Mouse (Mus musculus) stomach, postnatal 0 days (tissue): ENCODE data around the gene Rmnd5a. TPM values are rescaled to one million over a fixed set of nuclear protein-coding genes. Genes with fewer than 3 reads are reported as not detected.

Experiments used
- ATAC-seq: fragments of 200-750 bp; cut with Nextera tagmentation; 2 replicates; pipeline ENCODE4 v1.8.0; 2017; ENCODE audit not compliant: low FRiP score, low TSS enrichment
- DNase-seq: peaks from one replicate; pipeline ENCODE4 v3.0.0-alpha.2; 2016; ENCODE audit warnings: low spot score
- H3K27ac ChIP-seq: fragments of 300-500 bp; sonication (generic); replicated peaks from 2 replicates; pipeline ENCODE4 v1.5.1; 2014; ENCODE audit warnings: mild to moderate bottlenecking, control low read depth
- H3K27me3 ChIP-seq: fragments of 300-500 bp; sonication (generic); 2 replicates; pipeline ENCODE4 v1.6.1; 2014; ENCODE audit warnings: low read length; ENCODE audit not compliant: control insufficient read depth, insufficient read depth
- H3K36me3 ChIP-seq: fragments of 300-500 bp; sonication (generic); 2 replicates; pipeline ENCODE4 v1.6.1; 2014; ENCODE audit warnings: low read length, mixed read lengths; ENCODE audit not compliant: control insufficient read depth, insufficient read depth
- H3K4me1 ChIP-seq: fragments of 300-500 bp; sonication (generic); replicated peaks from 2 replicates; pipeline ENCODE4 v1.6.1; 2014; ENCODE audit warnings: antibody characterized with exemption; ENCODE audit not compliant: control insufficient read depth, insufficient read depth
- H3K4me2 ChIP-seq: fragments of 300-500 bp; sonication (generic); replicated peaks from 2 replicates; pipeline ENCODE4 v1.6.1; 2014; ENCODE audit warnings: low read depth, mild to moderate bottlenecking, control low read depth, moderate library complexity
- H3K4me3 ChIP-seq: fragments of 300-500 bp; sonication (generic); 2 replicates; pipeline ENCODE4 v1.5.1; 2014; ENCODE audit warnings: low read depth, low read length, control low read depth
- H3K9ac ChIP-seq: fragments of 300-500 bp; sonication (generic); 2 replicates; pipeline ENCODE4 v1.6.1; 2014; ENCODE audit warnings: mild to moderate bottlenecking, low read length, control low read depth, mixed read lengths
- H3K9me3 ChIP-seq: fragments of 300-500 bp; sonication (generic); 2 replicates; pipeline ENCODE4 v1.6.1; 2016; ENCODE audit warnings: low read length; ENCODE audit not compliant: control insufficient read depth
- CTCF ChIP-seq: IDR thresholded peaks from 2 replicates; pipeline ENCODE4 v1.5.1; 2016; ENCODE audit warnings: antibody characterized with exemption, low read depth, mild to moderate bottlenecking, moderate library complexity
- EP300 ChIP-seq: optimal IDR thresholded peaks from 2 replicates; pipeline ENCODE3; 2016; ENCODE audit warnings: antibody characterized with exemption
- WGBS: fragments of 180-500 bp; shearing (Covaris S2); extraction: QIAGEN DNeasy Blood & Tissue Kit; methylation state at CpG from one replicate; pipeline ENCODE4 v1.1.7; 2014; 5-methylcytosine and 5-hydroxymethylcytosine counted together
- polyA plus RNA-seq: library from polyadenylated mRNA; unstranded; fragments of >200 nt; fragmentation: Nextera tagmentation; extraction: Ambion mirVana; gene quantifications from 2 replicates; pipeline ENCODE4 v1.2.1, GENCODE M21; 2015

The Rmnd5a gene
- polyA plus RNA-seq, 1 experiment from 2014 or later, result 11.3 TPM

DNA sequence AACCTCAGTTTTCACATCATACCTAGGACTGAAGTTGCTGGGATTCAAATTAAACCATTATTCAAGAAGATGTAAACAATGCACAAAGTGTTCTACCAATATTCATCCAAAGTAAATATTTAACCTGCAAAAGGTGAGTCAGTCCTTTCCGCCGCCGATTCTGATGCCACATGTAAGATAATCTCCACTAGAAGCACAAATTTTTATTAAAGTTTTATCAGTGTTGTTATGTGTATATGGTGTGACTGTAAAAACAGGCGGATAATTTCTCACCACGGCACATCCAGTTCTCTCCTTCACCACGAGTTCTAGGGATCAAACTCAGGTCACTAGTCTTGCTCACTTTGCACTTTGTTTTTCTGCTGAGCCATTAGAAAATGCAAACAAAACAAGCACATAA lies 19.6 kb downstream of the Rmnd5a start:
- DNase-seq (peak; percentile 24), ATAC-seq (peak; percentile 71)
- H3K27me3 ChIP-seq, result no peaks in the 10 kb centered on the region
- H3K36me3 ChIP-seq, result no peaks in the 10 kb centered on the region
- H3K4me1 ChIP-seq, result no peaks in the 10 kb centered on the region
- H3K4me3 ChIP-seq, result no peak overlapping the region
- no peak overlapping the region for H3K27ac ChIP-seq
- H3K9me3 ChIP-seq, result no peaks in the 10 kb centered on the region
- 44% methylated on average over 6 of the region's 6 CpGs for WGBS
- TF ChIP-seq CTCF (no peak), EP300 (no peak)
- no peak overlapping the region for H3K4me2 ChIP-seq
- H3K9ac ChIP-seq, result no peak overlapping the region

DNA sequence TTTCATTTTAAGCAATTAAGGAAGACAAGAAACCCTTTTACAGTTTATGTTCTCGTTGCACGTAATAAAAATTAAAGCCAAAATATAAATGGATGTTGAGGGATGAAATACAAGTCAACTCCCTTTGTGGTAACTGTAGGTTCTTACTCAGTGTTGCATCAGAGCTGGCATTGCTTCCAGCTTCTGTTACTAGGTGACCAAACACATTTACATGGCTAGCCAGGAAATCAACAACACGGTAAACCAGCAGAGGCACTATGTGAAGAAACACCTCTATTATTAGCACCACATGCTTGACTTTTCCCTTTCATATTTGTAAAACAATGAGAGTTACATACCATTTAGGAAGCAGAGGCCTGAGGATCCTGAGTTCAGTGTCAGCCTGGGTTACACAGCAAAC lies 21.6 kb downstream of the Rmnd5a start:
- WGBS, result 79% methylated on average over 3 of the region's 3 CpGs
- H3K9me3 ChIP-seq, result no peaks in the 10 kb centered on the region

DNA sequence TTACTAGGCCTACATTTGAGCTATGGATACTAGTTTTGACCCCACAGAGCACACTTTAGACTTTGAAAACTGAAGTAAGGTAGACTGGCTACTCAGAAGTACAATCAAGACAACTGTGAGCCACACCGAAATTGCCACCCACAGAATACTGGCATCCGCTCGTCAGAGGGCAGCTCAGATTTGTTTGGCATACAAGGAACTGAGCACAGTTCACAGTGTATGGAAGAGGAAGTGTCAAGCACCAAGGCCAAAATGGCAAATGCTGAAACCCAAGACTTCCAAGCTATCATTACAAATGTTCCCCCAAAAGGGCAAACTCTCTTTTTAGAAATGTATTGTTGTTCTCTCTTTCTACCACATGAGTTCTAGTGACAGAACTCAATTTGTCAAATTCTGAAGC lies 25.0 kb downstream of the Rmnd5a start:
- Histone ChIP-seq H3K27ac (no peak overlapping the region), H3K9ac (no peak overlapping the region), H3K4me2 (no peak overlapping the region), H3K36me3 (0 out of 2 replicates have a peak, but pooled peaks cover 3% of the 10 kb centered on the region), H3K4me1 (no peaks in the 10 kb centered on the region), H3K4me3 (no peak overlapping the region), H3K9me3 (no peaks in the 10 kb centered on the region), H3K27me3 (no peaks in the 10 kb centered on the region)
- no peak for TF ChIP-seq CTCF
- no peak for TF ChIP-seq EP300
- WGBS, result 81% methylated on average over 3 of the region's 3 CpGs
- no peak for ATAC-seq
- no peak for DNase-seq

More for the DNA sequence above, 21.6 kb downstream of the Rmnd5a start:
- DNase-seq (no peak), ATAC-seq (no peak)
- Histone ChIP-seq H3K27me3 (no peaks in the 10 kb centered on the region), H3K9ac (no peak overlapping the region), H3K4me2 (no peak overlapping the region), H3K36me3 (no peaks in the 10 kb centered on the region), H3K4me1 (no peaks in the 10 kb centered on the region), H3K4me3 (no peak overlapping the region), H3K27ac (no peak overlapping the region)
- TF ChIP-seq CTCF, result no peak
- no peak for TF ChIP-seq EP300

DNA sequence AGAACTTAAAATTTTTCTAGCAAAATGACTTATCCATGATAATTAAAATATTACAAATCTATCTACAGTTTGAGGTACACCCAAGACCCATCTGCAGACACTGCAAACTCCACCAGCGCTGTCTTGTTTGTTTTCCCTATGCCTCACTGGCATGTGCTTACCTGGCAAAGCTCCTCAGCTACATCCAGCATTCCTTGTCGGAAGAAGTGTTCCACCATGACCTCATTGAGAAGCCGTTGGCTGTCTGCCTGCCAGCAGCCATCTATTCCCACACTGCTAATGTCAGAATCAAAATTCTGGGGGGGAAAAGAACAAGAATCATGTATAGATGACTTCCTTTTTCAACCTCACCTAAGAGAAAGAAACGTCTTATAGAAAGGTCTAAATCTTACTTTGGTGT lies 25.8 kb downstream of the Rmnd5a start:
- 58% methylated on average over 4 of the region's 4 CpGs for WGBS
- Histone ChIP-seq H3K4me2 (no peak overlapping the region), H3K9me3 (no peaks in the 10 kb centered on the region), H3K4me3 (no peak overlapping the region), H3K36me3 (0 out of 2 replicates have a peak, but pooled peaks cover 3% of the 10 kb centered on the region), H3K27ac (no peak overlapping the region), H3K9ac (no peak overlapping the region), H3K4me1 (no peaks in the 10 kb centered on the region), H3K27me3 (no peaks in the 10 kb centered on the region)
- DNase-seq (no peak), ATAC-seq (no peak)
- no peak for TF ChIP-seq EP300
- no peak for TF ChIP-seq CTCF

DNA sequence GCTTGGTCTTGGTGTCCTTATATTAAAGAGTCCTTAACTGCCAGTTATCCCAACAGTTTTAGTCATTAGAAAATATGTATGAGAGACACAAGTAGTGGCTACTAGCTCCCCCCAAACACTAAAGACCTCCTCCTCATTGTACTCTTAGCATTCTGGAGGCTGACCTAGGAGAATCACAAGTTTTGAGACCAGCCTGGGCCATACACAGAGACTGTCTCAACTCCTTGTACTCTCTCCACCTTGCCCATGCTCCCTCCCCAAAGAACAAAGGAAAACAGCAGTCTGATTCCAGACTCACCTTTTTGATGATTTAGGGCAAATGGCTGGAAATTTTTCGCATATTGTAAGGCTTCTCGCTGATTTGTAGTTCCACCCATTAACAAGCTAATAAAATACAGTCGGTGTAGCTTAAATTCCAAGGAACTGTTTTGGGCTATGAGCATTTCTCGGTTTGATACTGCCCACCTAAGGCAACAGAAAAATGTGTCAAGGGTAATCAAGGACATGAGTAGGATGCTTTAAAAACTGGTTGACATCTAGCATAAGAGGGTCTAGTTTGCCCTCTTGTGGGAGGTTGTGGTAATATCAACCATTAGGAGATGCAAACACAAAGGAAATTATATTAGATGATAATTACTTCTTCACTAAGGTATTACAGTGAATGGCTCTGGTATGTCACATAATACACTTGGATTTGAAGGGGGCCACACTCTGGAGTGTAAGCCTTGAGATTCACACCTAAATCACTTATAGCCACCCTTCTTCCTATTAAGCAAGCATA lies 41.4 kb downstream of the Rmnd5a start:
- Histone ChIP-seq H3K27me3 (no peaks in the 10 kb centered on the region), H3K4me1 (no peaks in the 10 kb centered on the region), H3K27ac (no peak overlapping the region), H3K36me3 (peaks cover 3% of the 10 kb centered on the region; the same call in 1 of the 2 replicates), H3K4me2 (no peak overlapping the region), H3K9ac (no peak overlapping the region), H3K9me3 (no peaks in the 10 kb centered on the region), H3K4me3 (no peak overlapping the region)
- TF ChIP-seq EP300 (no peak), CTCF (peak; percentile 84)
- WGBS, result 82% methylated on average over 4 of the region's 4 CpGs
- ATAC-seq (no peak), DNase-seq (no peak)

DNA sequence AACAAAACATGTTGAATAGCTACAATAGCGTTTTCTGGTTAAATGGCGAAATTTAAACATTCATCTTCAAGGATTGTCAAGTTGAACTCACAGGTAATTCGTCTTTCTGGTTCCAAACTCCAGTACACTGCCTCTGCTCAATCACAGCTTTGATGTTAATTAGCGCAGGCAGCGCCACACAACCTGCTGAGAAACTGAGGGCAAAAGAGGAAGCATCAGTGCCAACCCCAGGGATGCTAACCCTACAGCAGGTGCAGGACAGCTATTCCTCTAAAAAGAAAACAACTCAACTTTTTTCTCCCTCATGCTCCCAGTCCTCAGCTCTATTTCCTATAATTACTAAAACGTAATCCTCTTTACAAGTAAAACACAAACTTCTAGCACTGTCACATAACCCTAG lies 43.7 kb downstream of the Rmnd5a start:
- 91% methylated on average over 6 of the region's 6 CpGs for WGBS
- Histone ChIP-seq H3K4me3 (no peak overlapping the region), H3K27ac (no peak overlapping the region), H3K4me1 (no peaks in the 10 kb centered on the region), H3K27me3 (no peaks in the 10 kb centered on the region), H3K36me3 (peaks cover 6% of the 10 kb centered on the region), H3K9me3 (no peaks in the 10 kb centered on the region), H3K4me2 (no peak overlapping the region), H3K9ac (no peak overlapping the region)
- TF ChIP-seq EP300 (no peak), CTCF (no peak)
- DNase-seq, result no peak
- no peak for ATAC-seq
